Mouse (Mus musculus) layer of hippocampus, postnatal 10 days (tissue): ENCODE measurements around the gene Ep400. TPM values are rescaled to one million over a fixed set of nuclear protein-coding genes. Genes with fewer than 3 reads are reported as not detected.
"Not testable (repeated sequence)": the region's sequence is repeated elsewhere in the genome, so short reads cannot be mapped to it uniquely, and the experiment has no call there.

Experiments
- DNase-seq, 2 experiments: peaks; one replicate each; pipeline ENCODE4 v3.0.0; 2021; ENCODE audit warnings: low spot score in 2 of 2
- total RNA-seq, 2 experiments: library from RNA; stranded (reverse); gene quantifications; 2 replicates each; pipeline ENCODE4 v1.2.3; 2021

Ep400 gene
- total RNA-seq, 2 experiments from 2014 or later, result 72.4 to 91.5 TPM

DNA sequence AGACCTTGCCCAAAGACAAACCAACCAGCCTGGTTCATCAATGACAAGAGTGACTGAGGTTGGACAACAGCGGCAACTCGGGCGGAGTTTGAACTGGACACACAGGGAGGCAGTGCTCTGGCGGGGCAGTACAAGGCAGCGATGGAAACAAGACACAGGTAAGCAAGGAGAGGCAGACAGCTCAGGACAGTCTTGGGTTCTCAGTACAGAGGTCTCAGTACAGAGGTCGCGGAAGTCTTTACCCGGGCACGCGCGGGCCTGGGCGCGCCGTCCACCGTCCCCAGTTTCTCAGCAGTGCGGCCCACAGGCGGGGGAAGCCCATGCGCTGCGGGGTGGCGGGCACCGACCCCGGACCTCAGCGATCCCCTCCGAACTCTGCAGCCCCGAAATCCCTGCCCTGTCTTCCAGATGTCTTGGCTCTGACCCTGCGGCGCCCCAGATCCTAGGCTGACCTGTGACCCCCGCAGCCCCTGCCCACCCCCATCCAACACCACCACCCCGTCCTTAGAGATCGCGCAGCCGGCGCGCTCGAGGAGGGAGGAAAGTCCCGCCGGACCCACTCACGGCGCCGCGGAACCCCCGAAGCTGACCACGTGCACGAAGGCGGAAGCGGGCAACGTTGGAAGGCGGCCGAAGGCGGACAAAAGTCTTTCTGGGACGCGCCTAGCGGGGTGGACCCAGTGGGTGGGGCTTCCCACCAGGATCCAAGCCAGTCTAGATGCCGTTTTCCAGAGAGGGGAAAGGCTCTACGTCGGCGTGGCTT lies 9.7 kb upstream of the Ep400 start, which contains the start of gene Pus1:
Gene Pus1, minus strand, starts transcription at position 662 of the 763 bp plus-strand sequence.
- DNase-seq, result peak; percentile 90 to 93

DNA sequence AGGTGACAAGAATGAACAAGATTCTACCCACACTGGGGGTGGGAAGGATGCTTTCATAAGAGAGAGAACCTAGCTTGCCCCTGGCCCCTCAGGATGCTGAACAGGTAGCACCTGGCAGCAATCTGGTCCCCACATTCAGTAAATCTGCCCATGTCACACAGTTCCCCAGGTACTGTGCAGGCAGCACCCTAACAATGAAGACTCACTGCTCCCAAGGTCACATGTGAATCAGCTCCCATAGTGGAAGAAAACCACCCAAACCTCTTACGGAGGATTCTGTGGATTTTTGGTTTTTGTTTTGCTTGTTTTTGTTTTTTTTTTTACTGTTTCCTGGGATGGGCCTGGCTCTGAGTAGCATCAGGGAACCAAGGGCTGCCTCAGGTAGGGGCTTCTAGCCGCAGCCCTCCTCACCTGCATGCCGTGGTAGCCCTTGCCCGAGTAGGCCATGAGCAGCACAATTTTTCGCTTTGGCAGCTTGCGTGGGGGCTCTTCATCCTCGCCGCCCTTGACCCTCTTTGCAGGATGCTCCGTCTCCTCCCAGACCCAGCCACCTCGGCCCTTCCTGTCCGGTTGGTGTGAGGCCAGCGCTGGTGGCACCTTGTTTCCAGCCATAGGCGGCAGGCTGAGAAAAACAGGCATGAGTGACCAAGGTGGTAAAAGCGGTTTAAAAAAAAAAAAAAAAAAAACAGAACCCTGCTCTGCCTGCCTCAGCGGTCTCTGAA lies 8.9 kb upstream of the Ep400 start:
- no peak for DNase-seq

DNA sequence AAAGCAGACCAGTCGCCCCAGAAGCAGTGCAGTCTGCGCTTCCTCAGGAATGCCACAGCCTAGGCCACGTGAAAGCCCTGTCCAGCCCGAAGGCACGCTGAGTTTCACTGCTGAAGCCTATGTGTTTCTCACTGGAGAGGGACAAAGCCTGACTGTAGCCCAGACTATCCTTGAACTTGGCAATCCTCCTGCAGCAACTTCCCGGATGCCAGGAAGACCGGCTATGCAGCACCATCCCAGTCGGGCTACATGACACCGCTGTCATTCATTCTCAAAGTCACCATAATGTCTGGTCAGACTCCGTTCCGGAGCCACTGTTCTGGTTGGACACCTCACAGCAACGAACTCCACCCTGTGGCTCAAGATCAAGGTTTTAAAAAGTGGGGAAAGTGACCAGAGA lies 7.7 kb upstream of the Ep400 start:
- no peak for DNase-seq

DNA sequence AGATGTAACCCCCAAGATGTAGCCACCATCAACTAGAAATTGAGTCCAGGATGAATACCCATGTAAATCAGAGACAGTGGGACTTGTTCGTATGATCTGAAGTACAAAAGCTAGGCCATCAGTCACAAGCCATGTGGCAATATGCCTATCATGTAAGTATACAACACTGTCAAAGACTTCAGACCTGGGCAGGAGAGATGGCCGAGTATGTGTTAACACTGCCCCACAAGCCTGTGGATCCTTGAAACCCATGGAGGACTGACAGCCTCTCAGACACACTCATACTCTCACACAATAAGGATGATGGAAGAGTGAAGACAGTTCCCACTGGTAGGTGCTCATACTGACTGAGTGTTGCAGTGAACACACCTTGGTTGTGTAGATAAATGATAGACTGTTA lies 5.6 kb upstream of the Ep400 start:
- no peak for DNase-seq

DNA sequence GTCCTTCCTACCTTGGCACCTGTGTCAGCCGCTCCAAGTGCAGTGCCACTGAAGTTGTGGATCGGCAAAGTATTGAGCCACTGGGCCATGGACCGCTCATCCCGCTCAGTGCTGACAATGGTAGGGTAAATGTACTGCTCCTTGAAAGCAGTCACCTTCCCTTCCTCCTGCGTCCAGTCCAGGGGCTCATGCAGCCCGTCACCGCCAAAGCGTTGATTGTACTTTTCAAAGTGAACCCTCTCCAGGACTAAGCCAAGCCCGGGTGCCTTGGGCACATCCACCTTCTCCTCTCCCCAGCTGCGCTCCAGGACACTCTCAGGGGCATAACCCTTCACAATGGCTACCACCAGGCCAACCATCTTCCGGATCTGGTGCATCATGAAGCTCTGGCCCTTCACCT lies 4.0 kb upstream of the Ep400 start:
- DNase-seq, result no peak

DNA sequence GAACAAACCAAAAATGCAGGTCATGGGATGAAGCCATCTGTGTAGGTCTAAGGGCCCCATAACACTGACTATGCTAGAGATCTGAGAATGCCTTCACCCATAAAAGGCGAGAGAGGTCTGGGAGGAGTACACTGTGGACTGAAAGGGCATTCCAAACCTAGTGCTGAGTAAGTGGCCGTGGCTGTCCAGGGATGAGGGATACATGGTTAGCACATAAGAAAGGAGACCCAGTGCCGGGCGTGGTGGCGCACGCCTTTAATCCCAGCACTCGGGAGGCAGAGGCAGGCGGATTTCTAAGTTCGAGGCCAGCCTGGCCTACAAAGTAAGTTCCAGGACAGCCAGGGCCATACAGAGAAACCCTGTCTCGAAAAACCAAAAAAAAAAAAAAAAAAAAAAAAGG lies 2.4 kb upstream of the Ep400 start:
- DNase-seq, result not testable (repeated sequence)

DNA sequence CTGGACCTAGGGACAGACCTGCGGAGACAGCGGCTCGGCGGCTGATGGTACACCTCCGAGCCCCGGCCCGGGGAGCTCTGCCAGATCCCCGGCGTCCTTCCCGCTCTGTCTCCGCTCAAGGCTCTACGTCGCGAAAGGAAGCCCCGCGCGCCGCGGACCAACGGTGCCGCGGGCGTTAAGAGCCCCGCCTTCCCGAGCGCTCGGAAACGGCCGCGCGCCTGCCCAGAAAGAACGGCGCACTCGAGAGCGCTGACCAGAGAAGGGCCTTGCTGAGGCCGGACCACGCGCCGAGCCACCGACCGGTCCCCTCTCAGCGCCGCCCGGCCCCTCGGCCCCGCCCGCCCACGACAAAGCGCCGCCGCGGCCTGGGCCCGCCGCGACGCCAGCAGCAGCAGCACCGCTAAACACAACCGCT lies 479 bp downstream of the Ep400 start:
- DNase-seq, result peak in 1 of 2 experiments; percentile 55

DNA sequence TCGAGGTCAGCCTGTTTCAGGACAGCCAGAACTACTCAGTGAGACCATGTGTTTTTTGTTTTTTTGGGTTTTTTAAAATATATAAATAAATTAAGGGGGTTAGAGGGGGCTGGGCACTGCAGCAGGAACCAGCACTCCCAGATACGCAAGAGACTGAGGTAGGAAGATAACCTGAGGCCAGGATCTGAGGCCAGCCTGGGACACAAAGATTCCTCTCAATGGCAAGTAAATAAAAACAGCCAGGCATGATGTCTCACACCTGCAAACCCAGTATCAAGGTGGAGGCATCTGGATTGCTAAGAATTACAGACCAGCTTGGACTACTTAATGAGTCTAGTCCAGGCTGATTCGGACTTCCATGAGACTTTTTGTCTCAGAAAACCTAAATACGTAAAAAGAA lies 1.2 kb downstream of the Ep400 start:
- no peak for DNase-seq

DNA sequence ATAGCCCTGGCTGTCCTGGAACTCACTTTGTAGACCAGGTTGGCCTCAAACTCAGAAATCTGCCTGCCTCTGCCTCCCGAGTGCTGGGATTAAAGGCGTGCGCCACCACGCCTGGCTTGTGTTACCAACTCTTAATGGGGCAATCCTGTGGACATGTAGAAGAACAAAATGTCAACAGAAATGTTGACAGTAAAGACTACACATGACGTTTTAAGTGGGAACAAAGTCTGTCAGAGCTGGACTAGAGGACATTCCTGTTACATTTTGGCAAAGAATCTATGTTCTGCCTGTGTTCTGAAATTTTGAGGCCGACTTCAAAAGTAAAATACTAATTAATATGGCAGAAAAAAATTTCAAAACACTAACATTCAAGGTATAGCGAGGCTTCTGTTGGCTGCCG lies 6.6 kb downstream of the Ep400 start:
- no peak for DNase-seq

DNA sequence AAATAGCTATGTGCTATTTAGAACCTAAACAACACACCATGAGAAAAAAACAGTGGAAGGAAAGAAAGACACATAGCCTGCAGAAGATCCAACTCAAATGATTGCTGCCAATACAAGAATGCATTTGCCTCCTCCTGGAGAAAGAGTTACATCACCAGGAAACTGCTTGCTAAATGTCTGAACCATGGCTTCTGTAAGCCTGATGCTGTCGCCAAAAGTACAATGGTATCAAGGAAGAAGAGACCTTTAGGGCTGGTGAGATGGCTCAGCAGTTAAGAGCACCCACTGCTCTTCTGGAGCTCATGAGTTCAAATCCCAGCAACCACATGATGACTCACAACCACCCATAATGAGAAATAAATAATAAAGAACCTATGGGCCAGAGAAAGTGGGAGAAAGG lies 25.5 kb downstream of the Ep400 start:
- no peak for DNase-seq

DNA sequence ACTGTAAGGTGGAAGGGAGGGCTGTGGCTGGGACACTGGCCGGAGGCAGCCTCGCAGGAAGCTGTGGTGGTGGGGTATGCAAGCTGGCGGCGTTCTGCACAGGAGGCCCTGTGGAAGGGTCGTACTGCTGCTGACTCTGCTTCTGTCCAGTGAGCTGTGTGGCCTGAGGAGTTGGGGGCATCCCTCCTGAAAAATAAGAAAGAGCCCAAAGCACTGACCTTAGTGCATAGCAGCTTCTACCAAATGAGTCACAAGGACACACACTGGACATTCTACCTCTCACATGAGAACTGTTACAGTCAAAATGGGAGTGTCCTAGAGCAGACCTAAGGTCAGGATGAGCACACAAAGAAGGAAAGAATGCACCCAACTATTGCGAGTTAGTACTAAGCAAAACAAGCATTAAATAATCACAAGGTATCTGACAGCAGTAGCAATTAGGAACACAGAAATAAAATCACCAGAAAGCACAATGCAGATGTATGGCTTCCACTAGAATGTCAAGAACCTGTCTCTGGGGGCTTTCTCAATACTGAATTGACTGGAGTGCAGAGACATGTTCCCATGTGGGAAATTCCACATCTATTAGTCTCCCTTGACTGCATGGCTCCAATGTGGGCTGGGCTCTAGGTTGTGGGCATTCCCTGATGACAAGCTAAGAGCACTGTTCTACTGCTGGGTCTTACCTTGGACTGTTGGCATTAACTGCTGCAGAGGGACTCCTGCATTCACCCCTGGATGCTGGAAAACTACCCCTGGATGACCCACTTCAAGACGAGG lies 30.8 kb downstream of the Ep400 start:
- DNase-seq, result no peak

DNA sequence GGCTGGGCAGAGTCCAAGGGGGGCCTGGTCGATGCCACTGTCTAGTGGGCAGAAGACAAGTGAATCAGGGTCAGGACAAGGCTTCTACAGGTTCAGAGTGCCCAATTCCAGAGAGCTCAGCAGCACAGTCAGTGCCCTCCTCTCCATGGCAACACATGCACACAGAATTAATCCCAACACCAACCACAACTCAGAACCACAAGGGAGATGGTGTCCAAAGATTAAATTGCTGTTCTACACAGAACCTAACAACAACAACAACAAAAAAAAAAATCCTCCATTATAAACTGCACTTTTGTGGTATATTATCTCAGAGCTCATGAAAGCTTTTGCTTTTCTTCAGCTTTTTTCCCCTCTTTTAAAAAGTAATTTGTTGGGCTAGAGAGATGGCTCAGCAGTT lies 34.9 kb downstream of the Ep400 start:
- DNase-seq, result no peak

DNA sequence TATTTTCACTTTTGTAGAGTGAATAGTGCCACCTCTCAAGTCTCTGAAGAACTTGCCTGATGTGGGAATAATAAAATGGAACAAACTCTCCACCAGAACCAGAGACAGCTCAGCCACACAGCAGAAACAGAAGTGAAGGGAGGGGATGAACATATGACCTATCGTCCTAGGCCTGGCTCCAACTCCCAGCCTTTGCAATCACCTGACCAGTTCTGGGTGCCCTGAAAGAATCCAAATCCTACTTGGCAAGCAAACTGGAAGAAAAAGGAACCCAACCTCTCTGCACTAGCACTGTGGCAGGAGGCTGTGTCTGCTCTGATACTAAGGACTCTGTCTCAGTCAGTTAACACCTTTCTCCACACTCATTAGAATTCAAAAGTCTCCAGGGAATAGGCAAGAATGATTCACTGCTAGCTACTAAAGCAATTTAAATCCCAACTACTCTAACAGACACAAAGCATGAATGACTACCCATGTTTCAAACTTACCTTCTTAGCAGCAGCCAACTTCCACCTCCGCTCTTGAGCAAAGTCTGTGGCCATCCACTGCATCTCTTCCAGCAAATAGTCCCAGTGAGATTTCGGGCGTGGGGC lies 37.2 kb downstream of the Ep400 start:
- DNase-seq, result no peak

DNA sequence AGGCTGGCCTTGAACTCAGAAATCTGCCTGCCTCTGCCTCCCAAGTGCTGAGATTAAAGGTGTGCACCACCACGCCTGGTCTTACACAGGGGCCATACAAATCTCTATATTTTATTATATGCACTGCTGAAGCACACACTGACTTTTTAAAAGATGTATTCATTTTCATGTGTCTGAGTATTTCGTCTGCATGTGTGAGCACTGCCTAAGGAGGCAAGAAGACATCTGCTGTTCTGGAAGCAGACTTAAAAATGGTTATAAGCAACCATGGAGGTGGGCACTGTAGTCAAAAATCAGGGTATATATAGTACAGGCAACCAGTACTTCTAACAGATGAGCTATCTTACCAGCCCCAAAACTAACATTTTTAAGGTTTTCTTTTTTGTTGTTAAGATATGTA lies 39.3 kb downstream of the Ep400 start:
- no peak for DNase-seq

DNA sequence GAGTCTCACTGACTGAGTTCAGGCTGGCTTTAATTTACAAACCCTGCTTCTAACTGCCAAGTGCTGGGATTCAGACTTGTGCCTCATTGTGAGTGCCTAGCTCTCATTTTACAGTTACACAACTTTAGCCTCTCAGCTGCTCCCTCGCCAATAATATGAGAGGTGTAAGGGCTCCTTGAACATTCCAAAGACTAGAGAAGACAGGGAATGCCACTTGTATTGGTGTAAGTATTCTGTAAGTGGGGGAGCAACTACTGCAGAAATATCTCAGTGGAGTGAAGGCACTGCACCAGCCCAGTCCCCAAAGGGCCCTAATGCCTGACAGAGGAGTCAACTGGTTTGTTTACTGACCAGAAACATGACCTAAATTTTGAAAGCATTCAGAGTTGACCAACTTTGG lies 42.7 kb downstream of the Ep400 start:
- no peak for DNase-seq

DNA sequence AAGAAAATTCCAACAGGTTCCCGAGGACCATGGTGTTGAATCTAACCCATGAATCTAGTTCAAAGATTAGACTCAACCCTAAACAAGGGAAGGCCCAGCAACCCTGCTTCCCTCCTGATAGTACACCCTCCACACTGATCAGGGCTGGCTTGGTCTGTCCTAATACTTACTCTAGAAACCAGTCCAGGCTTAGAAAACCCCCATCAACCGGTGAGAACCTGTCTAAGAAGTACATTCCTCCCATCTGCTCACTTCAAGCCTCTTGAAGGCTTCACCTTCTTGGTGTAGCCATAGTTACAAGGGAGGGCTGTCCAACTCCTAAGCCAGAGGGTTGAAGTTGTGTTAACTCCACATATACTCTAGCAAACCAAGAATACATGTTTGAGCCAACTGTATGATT lies 47.0 kb downstream of the Ep400 start:
- no peak for DNase-seq

DNA sequence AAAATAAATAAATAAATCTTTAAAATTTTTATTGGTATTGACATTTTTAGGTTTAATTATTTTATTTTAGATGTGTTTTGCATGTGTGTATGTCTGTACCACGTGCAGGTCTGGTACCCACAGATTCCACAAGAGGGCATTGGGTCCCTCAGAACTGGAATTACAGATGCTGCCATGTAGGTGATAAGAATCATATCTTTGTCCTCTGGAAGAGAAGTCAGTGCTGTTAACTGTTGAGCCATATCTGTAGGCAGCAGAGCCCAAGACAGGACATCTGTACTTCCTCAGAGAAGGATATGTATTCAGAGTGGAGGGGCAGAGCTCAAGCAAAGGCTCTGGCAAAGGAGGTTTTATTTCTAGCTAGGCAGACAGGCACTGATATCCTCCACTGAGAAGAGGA lies 49.1 kb downstream of the Ep400 start:
- not testable (repeated sequence) for DNase-seq

DNA sequence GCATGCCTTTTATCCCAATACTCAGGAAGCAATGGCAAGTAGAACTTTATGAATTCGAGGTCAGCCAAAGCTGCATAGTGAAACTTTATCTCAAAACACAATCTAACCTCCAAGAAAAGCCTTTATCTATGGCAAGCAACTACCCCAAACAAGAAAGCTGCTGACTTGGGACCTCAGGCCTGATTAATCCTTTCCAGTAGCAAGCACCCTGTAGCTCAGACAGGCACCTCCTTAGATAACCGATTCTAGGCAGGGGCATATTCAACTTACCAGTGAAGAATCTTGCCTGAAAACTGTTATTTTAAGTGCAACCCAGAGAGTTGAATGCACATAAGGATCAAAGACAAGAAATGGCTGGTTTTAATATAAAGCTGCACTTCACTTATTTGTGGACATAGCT lies 59.1 kb downstream of the Ep400 start:
- no peak for DNase-seq

DNA sequence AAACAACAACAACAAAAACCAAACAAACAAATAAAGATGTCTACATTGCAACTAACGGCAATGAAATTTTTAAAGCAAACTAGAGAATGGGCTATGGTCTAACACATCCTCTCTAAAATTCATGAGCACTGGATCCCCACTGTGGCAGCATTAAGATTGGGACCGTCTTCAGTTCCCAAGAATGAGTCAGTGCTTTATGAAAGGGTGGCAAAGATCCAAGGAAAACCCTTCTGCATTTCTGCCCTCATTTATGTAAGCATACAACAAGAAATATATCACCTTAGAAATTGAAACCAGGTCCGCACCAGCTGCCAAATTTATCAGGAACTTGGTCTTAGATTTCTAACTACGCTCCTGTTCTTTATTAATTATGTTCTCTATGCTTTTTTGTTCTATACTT lies 61.3 kb downstream of the Ep400 start:
- no peak for DNase-seq

DNA sequence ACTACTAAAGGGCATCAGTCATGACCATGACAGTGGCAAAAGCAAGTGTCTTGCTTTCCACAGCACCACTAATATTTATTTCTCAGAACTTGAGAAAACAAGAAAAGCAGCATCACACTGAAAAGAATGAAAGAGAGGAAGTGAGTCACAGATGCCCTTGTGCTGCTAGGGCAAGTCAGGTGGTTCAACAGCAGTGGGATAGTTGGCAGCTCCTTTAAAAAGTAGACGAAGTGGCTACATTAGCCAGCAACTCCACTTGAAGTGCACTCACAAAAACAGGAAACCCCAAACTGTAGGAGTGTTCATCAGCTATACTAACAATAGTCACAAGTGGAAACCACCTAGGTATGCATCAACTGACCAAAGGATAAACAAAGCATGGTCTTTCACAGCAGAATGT lies 66.5 kb downstream of the Ep400 start:
- no peak for DNase-seq

DNA sequence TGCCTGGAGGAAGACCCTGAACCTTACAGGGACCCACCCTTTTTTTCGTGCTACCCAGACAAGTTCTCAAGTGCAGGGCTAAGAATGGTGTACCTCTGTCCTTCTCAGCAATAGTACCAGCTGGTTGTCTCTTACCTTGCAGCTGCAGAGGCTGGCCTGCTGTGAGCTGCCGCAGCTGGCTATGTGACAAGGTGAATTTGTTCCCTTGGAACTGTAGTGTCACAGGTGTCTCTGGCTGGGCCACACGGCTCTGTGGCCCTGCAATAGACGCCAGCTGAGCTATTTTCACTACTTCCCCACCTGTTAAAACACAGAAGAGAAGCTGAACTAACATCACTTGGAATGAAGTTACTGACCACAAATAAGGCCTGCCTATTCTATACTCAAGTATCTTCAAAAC lies 71.9 kb downstream of the Ep400 start:
- DNase-seq, result no peak

DNA sequence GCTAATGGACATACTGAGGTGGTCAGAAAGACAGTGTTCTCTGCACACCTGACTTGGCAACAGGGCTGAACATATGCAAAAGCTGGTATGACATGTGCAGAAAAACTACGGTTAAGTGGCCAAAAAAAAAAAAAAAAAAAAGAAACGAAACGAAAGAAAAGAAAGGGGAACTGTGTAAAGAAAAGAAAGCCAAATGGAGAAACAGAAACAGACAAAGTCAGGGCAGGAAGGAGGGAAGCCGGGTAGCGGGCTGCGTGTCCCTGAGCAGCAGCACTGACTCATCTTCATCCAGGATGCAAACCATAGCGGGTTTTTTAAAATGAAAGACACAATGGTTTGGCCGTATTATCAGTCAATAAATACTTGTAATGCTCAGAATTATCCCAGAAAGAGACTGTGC lies 88.5 kb downstream of the Ep400 start:
- no peak for DNase-seq
